Mouse (Mus musculus): Measurements from ENCODE around the gene Slc25a11. TPM values are rescaled to one million over a fixed set of nuclear protein-coding genes. Genes with fewer than 3 reads are reported as not detected.

The Slc25a11 gene
- total and polyA plus RNA-seq, 2 experiments = 109 to 118 TPM

GRCm38 (mm10) chr11:70686901-70687566, 39.8 kb upstream of the Slc25a11 start:
- H3K4me1 ChIP-seq (ENCODE audit: control insufficient read depth, insufficient read depth, low read length) = 0 out of 2 replicates have a peak, but pooled peaks cover 6% of the 10 kb centered on the region
- peak overlapping the region; percentile 58 for H3K27ac ChIP-seq (replicated peaks; ENCODE audit: insufficient read depth, low read depth, low read length)
- no peak for TF ChIP-seq POLR2A (IDR thresholded peaks at IDR 0.05; ENCODE audit: extremely low read depth, insufficient read depth, low read length)
- TF ChIP-seq CTCF (IDR thresholded peaks at IDR 0.05; ENCODE audit: low read depth, low read length) = no peak
- H3K9ac ChIP-seq (ENCODE audit: low read depth, low read length) = peak overlapping the region; percentile 94
- H3K4me3 ChIP-seq (ENCODE audit: insufficient read depth, low read depth, low read length) = peak overlapping the region; percentile 65
- H3K27me3 ChIP-seq (ENCODE audit: control insufficient read depth, insufficient read depth, low read length) = no peaks in the 10 kb centered on the region
- no peak for DNase-seq (ENCODE audit: extremely low read depth, low read depth, low spot score)
- no peaks in the 10 kb centered on the region for H3K79me2 ChIP-seq (ENCODE audit: control insufficient read depth, insufficient read depth, low read length)
- peaks cover 4% of the 10 kb centered on the region; the same call in 1 of the 2 replicates for H3K36me3 ChIP-seq (ENCODE audit: control insufficient read depth, insufficient read depth, low read length)
- 5% methylated on average over 16 of the region's 16 CpGs for WGBS

- Histone ChIP-seq H3K27me3 (ENCODE audit: control insufficient read depth, insufficient read depth, low read length) (no peaks in the 10 kb centered on the region), H3K27ac (replicated peaks; ENCODE audit: insufficient read depth, low read depth, low read length) (no peak overlapping the region), H3K36me3 (ENCODE audit: control insufficient read depth, insufficient read depth, low read length) (peaks cover 11% of the 10 kb centered on the region; the same call in 1 of the 2 replicates), H3K4me1 (ENCODE audit: control insufficient read depth, insufficient read depth, low read length) (peaks cover 15% of the 10 kb centered on the region), H3K4me3 (ENCODE audit: insufficient read depth, low read depth, low read length) (no peak overlapping the region), H3K9ac (ENCODE audit: low read depth, low read length) (no peak overlapping the region), H3K79me2 (ENCODE audit: control insufficient read depth, insufficient read depth, low read length) (no peaks in the 10 kb centered on the region)
- DNase-seq (ENCODE audit: extremely low read depth, low read depth, low spot score) = no peak
- WGBS = 90% methylated on average over 5 of the region's 5 CpGs
- no peak for TF ChIP-seq CTCF (IDR thresholded peaks at IDR 0.05; ENCODE audit: low read depth, low read length)
- TF ChIP-seq POLR2A (IDR thresholded peaks at IDR 0.05; ENCODE audit: extremely low read depth, insufficient read depth, low read length) = no peak
Measured at GRCm38 (mm10) chr11:70683640-70684039, 36.4 kb upstream of the Slc25a11 start.

- Histone ChIP-seq H3K79me2 (ENCODE audit: control insufficient read depth, insufficient read depth, low read length) (no peaks in the 10 kb centered on the region), H3K9ac (ENCODE audit: low read depth, low read length) (no peak overlapping the region), H3K36me3 (ENCODE audit: control insufficient read depth, insufficient read depth, low read length) (peaks cover 11% of the 10 kb centered on the region; the same call in 1 of the 2 replicates), H3K27ac (replicated peaks; ENCODE audit: insufficient read depth, low read depth, low read length) (no peak overlapping the region), H3K4me3 (ENCODE audit: insufficient read depth, low read depth, low read length) (no peak overlapping the region), H3K27me3 (ENCODE audit: control insufficient read depth, insufficient read depth, low read length) (no peaks in the 10 kb centered on the region), H3K4me1 (ENCODE audit: control insufficient read depth, insufficient read depth, low read length) (peaks cover 17% of the 10 kb centered on the region)
- TF ChIP-seq POLR2A (IDR thresholded peaks at IDR 0.05; ENCODE audit: extremely low read depth, insufficient read depth, low read length) (no peak), CTCF (IDR thresholded peaks at IDR 0.05; ENCODE audit: low read depth, low read length) (0 out of 2 replicates have a peak, but pooled peaks have one; percentile 19)
- DNase-seq (ENCODE audit: extremely low read depth, low read depth, low spot score) = peak; percentile 58
- 64% methylated on average over 11 of the region's 11 CpGs for WGBS
Measured at GRCm38 (mm10) chr11:70681897-70682581, 34.8 kb upstream of the Slc25a11 start.

GRCm38 (mm10) chr11:70681170-70681569, 33.9 kb upstream of the Slc25a11 start:
- Histone ChIP-seq H3K4me1 (ENCODE audit: control insufficient read depth, insufficient read depth, low read length) (peaks cover 16% of the 10 kb centered on the region), H3K27ac (replicated peaks; ENCODE audit: insufficient read depth, low read depth, low read length) (no peak overlapping the region), H3K79me2 (ENCODE audit: control insufficient read depth, insufficient read depth, low read length) (no peaks in the 10 kb centered on the region), H3K27me3 (ENCODE audit: control insufficient read depth, insufficient read depth, low read length) (no peaks in the 10 kb centered on the region), H3K36me3 (ENCODE audit: control insufficient read depth, insufficient read depth, low read length) (peaks cover 13% of the 10 kb centered on the region; the same call in 1 of the 2 replicates), H3K9ac (ENCODE audit: low read depth, low read length) (no peak overlapping the region), H3K4me3 (ENCODE audit: insufficient read depth, low read depth, low read length) (no peak overlapping the region)
- no peak for TF ChIP-seq CTCF (IDR thresholded peaks at IDR 0.05; ENCODE audit: low read depth, low read length)
- no peak for TF ChIP-seq POLR2A (IDR thresholded peaks at IDR 0.05; ENCODE audit: extremely low read depth, insufficient read depth, low read length)
- no peak for DNase-seq (ENCODE audit: extremely low read depth, low read depth, low spot score)
- 90% methylated on average over 12 of the region's 12 CpGs for WGBS

GRCm38 (mm10) chr11:70679894-70680293, 32.6 kb upstream of the Slc25a11 start:
- DNase-seq (ENCODE audit: extremely low read depth, low read depth, low spot score) = peak; percentile 45
- TF ChIP-seq CTCF (IDR thresholded peaks at IDR 0.05; ENCODE audit: low read depth, low read length) (no peak), POLR2A (IDR thresholded peaks at IDR 0.05; ENCODE audit: extremely low read depth, insufficient read depth, low read length) (no peak)
- H3K79me2 ChIP-seq (ENCODE audit: control insufficient read depth, insufficient read depth, low read length) = no peaks in the 10 kb centered on the region
- H3K9ac ChIP-seq (ENCODE audit: low read depth, low read length) = no peak overlapping the region
- WGBS = 89% methylated on average over 8 of the region's 8 CpGs
- no peak overlapping the region for H3K27ac ChIP-seq (replicated peaks; ENCODE audit: insufficient read depth, low read depth, low read length)
- no peaks in the 10 kb centered on the region for H3K27me3 ChIP-seq (ENCODE audit: control insufficient read depth, insufficient read depth, low read length)
- no peak overlapping the region for H3K4me3 ChIP-seq (ENCODE audit: insufficient read depth, low read depth, low read length)
- H3K4me1 ChIP-seq (ENCODE audit: control insufficient read depth, insufficient read depth, low read length) = peaks cover 16% of the 10 kb centered on the region
- H3K36me3 ChIP-seq (ENCODE audit: control insufficient read depth, insufficient read depth, low read length) = peaks cover 12% of the 10 kb centered on the region; the same call in 1 of the 2 replicates
